Mouse (Mus musculus): ENCODE results near the gene Uimc1. TPM values are rescaled to one million over a fixed set of nuclear protein-coding genes. Genes with fewer than 3 reads are reported as not detected.
"Not testable (repeated sequence)": the region's sequence is repeated elsewhere in the genome, so short reads cannot be mapped to it uniquely, and the experiment has no call there.

The Uimc1 gene
- polyA plus RNA-seq (2017; shearing (Covaris generic)), result 10 to 100 TPM; 64.8 to 89.6 TPM

DNA sequence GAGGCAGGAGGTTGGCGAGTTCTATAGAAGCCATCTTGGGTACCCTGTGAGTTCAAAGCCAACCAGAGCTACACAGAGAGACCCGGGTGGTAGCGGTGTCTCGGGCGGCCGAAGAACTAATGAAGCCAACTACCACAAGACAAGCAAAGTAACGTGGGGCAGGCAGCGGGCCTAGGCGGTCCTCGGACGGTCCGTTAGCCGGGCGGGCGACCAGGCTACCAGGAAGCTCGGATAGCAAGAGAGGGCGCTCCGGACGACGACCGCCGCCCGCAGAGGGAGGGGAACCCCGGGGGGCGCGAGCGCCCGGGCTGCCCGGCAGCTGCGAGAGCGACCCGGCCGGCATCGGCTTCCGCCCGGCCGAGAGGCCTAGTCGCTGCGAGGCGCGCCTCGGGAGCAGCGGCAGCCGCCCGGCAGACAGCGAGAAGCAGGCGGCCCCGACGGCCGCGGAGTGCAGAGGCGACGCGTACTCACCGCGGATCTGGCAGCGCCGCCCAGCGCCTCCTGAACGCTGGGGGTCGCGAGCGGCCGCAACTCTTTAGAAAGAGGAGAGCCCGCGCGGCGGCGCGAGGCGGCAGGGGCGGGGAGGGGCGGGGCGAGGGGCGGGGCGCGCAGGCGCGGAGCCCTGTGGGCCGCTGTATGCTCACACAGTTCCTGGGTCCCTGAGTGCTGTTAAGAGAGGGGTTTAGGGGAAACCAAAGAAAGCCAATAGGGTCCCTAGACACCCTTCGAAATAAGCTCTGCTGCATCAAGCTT lies at the start of gene Uimc1:
Gene Uimc1 (minus strand): TSS at position 575 of the 753 bp plus-strand sequence.
- peak; percentile 65 for ATAC-seq

DNA sequence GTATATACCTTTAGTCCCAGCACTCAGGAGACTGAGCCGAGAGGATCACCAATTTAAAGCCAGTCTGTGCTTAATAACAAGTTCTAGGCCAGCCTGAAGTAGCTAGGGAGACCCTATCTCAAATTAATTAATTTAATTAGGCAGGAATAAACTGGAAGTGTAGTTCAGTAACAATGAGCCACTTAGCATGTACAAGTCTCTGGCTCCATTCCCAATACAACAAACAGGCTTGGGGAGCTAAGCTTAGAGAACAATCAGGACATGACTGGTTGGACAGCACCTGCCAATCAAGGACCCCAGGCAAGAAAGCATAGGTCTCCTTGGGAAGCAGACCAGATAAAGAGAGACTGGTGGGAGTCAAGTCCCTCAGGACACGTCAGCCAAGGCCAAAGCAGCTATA lies 40.2 kb upstream of the Uimc1 start:
- ATAC-seq, result no peak

DNA sequence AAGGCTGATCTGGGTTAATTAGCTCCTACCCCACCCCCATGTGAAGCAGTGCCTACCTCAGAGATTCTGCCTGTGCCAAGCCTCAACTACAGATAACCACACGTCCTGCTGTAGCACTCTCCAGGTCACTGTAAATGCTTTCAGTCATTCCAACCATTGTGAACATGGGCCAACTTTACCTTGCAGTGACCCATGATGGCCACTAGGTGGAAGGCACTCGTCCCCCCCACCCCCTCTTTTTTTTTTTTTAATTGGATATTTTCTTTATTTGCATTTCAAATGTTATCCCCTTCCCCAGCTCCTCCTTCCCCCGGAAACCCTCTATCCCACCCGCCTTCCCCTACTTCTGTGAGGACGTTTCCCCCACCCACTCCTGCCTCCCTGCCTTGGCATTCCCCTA lies 35.3 kb upstream of the Uimc1 start:
- ATAC-seq, result no peak

DNA sequence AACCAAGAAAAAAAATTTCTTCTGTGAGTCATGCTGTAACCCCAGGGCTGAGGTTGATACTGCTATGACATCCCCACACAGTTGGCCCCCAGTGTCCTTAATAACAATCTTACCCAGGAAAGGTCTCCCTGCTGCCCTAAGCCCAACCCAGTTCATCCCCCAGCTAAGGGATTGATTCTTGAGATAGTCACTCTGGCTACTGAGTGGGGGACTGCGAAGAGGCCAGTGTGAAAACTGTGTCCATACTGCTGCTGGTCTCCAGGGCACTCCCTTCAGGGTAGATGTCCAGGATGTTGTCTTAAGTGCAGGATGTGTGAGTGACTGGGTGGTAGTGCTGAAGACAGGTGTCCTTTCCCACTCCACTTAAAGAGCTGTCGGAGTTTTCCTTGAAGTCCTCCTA lies 33.3 kb upstream of the Uimc1 start, which contains the start of gene Gm17617:
Gene Gm17617 (minus strand): TSS at position 101 of the 400 bp plus-strand sequence.
- ATAC-seq, result no peak

GRCm38 (mm10) chr13:55124903-55125302 lies 24.8 kb upstream of the Uimc1 start:
- no peak for ATAC-seq

DNA sequence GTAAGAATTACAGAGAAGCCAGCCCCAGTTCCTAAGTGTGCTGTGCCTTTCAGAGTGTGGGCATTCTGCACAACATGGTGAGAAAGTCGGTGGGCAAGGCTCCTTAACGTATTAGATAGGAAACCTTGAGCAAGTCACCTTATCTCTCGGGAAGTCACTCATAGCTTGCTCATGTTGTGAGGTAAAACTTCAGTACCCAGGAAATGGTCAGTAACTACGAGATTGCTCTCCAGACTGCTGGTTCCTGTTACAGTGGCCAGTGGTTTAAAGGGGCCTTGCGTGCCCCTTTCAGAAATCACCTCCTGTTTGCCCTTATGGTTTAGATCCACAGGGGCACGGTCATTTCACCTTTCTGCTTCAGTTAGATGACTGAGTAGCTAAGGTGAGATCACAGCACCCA lies 14.3 kb upstream of the Uimc1 start:
- no peak for ATAC-seq

GRCm38 (mm10) chr13:55107694-55108093 lies 7.6 kb upstream of the Uimc1 start:
- ATAC-seq, result no peak

- ATAC-seq, result no peak
Observed at GRCm38 (mm10) chr13:55107116-55107515, 7.0 kb upstream of the Uimc1 start.

DNA sequence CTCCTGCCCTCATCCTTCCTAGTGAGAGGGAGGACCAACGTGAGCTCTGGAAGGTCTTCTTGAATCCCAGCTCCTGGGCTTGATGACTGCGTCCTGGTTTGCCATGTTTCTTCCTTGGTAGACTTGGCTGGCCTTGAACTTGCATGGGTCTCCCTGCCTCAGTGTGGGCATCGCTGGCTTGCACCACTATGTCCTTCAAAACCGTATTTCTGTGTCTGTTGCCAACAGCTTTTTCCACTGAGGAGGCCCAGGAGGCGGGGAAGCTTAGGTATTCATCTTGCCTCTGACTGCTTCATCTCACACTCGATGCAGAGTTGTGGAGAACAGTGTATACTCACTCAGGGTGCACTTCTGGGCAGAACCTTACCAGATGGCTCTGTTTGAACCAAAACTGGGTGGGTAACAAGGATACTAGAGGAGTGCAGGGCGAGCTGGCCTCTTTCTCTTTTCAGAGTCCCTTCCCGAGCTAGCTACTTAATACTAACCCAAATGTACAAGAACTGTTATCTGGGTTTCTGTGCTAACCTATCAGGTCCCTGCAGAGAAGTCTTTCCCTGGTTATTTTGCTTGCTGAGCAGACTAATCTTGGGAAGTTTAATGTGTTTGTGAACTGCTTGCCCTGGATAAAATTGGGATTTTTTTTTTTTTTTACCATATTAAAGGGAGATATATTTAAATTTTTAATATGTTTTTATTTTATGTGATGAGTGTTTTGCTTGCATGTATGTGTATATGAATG lies 6.0 kb upstream of the Uimc1 start:
- no peak for ATAC-seq

GRCm38 (mm10) chr13:55105045-55105952 lies 5.2 kb upstream of the Uimc1 start, which contains the start of gene Zfp346:
Zfp346 (plus strand) TSS chr13:55105311.
- ATAC-seq, result peak; percentile 88

GRCm38 (mm10) chr13:55103351-55103750 lies 3.3 kb upstream of the Uimc1 start:
- ATAC-seq, result no peak

GRCm38 (mm10) chr13:55102366-55102765 lies 2.3 kb upstream of the Uimc1 start:
- no peak for ATAC-seq

DNA sequence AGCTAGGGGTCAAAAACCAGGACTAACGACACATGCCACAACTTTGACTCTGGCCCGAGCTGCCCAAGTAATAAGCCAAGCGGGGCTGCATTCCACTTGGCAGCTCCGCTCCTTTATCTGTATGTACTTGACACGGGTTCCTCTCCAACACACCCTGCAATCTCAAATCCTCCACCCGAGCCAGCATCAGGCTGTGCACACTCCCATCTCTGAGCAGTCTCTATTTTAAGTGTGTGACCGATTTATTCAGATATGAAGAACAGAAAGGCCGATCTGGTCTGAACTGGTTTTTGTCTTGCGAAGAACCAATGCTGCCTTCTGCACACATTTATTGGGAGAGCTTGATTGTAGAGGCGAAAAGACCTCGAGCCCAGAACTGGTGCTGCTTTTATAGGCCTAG lies 1.5 kb upstream of the Uimc1 start:
- no peak for ATAC-seq

- peak; percentile 53 for ATAC-seq
Observed at GRCm38 (mm10) chr13:55099066-55099725, 904 bp downstream of the Uimc1 start.

- ATAC-seq, result not testable (repeated sequence)
Observed at GRCm38 (mm10) chr13:55097841-55098240, 2.3 kb downstream of the Uimc1 start.

DNA sequence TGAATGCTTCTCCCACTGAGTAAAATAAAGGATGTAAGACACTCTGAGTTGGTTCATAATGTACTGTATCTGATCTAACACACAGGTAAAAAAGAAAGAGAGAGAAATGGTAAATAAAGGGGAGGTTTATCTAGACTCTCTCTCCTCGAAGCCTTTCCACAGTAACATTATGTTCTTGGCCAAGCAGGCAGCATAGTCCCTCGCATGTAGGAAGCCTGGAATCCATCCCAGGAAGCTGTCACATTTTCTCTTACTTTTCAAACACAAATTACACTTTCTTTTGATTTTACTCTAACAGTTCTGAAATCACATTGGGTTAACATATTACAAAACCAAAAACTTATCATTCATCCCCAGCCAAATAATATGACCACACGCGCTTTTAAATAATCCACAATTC lies 7.5 kb downstream of the Uimc1 start:
- ATAC-seq, result no peak

- no peak for ATAC-seq
Observed at GRCm38 (mm10) chr13:55075597-55075996, 24.5 kb downstream of the Uimc1 start.

DNA sequence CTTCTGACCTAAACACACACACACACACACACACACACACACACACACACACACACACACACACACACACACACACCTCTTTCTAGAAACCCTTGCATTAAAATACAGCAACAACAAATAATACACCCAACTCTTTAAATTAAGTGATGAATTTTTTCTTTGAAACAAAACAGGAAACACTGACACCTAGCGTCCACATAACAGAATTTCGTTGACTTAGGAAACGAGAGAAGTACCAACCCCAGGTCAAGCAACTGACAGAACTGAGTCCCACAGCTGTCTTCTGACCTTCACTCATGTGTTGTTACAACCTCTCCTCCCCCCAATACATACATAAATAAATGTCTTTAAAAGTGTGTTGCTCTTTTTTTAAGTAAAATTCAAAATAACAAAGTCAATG lies 28.8 kb downstream of the Uimc1 start:
- ATAC-seq, result no peak

DNA sequence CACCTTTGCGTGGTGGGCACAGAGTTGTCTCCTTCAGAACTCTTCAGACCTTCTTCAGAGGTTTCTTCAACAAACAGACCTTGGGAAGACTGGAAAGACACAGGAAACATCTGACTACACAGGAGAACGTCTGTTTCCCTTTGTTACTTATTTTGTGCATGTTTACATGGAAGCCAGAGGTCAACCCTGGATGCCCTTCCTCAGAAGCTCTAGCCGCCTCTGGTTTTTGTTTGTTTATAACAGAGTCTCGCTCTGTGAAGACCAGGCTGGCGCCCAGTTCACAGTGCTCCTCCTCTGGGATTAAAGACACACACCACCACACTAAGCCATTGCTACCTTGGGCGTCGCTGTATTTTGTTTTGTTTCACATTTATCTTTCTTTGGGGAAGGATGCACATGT lies 30.4 kb downstream of the Uimc1 start:
- ATAC-seq, result no peak

DNA sequence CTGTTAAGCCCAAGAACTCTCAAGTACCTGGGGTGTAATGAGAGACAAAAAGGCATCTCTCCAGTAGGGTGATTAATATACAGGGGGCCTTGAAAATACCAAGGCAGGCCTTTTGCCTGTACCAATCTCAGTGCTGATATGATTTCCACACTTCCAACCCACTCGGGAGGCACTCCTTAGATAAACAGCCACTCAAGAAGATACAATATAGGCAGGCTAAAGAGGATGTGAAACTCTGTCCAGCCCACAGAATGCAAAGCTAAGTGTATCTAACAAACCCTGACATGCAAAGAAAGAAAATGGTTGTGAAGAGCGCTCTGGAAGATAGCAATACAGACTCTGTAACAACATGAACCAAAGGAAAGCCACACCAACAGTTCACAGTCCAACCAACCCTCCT lies 36.8 kb downstream of the Uimc1 start:
- ATAC-seq, result no peak

DNA sequence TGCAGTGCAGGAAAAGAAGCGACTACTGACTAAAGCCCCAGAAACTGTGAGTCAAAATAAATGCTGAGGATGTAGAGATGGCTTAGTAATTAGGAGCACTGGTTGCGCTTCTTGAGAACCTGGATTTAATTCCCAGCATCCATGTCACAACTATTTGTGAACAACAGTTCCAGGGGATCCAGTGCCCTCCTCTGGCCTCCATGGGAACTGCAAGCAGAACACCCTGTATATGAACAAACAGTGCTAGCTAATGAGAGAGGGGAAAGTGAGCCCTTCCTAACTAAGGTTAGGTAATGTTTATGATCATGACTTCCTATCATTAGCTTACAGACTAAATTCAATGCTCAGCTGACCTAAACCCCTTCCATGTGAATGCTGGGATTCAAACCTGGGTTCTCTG lies 42.1 kb downstream of the Uimc1 start:
- ATAC-seq, result no peak

- ATAC-seq, result no peak
Observed at GRCm38 (mm10) chr13:55047706-55048105, 52.4 kb downstream of the Uimc1 start.
